Mouse (Mus musculus) T-helper 2 cell (primary cell): ENCODE data around the gene Gm26992.
"Not testable (repeated sequence)": the region's sequence is repeated elsewhere in the genome, so short reads cannot be mapped to it uniquely, and the experiment has no call there.

Experiments used
- in situ Hi-C: fragments of 300-600 bp; cut with MboI, MseI; formaldehyde crosslinking; loops from one replicate; pipeline ENCODE4 v1.15.1; 2025; ENCODE audit warnings: high pct_unique_total_duplicates

Gene Gm26992

DNA sequence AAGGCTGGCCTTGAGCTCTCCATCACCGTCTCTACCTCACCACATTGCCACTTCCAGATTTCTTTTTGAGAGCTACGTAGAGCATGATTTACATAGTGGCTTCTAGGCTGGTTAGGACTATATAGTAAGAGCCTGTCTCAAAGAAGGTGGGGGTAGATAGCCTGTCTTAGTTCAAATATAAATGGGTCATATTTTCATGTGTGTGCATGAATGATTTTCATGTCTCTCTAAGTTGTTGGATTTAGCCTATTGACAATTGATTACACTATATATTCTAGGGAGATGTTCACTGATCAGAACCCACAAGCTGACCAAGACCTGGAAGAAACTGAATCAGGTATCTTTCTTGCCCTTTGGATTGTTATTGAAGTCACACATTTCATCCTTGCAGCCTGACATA lies at the start of gene Gm26992:
Gm26992 (plus strand) TSS at position 301 of the 400 bp plus-strand sequence.
- in situ Hi-C loops, result no loop called here

DNA sequence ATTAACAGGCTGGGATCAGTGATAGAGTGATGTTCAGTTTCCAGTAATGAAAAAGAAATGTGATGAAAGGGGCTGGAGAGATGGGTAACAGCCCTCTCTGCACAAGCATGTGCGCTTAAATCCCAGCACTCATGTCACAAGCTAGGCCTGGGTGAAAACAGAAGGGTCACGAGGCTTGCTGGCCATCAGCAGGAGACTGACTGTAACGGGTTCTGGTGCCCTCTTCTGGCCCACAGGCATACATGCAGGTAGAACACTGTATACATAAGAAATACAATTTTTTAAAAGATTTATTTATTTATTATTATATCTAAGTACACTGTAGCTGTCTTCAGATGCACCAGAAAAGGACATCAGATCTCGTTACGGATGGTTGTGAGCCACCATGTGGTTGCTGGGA lies 47.6 kb upstream of the Gm26992 start:
- in situ Hi-C loops, result loop anchor here (5.0 kb wide), 1 partner anchor 82 kb away; no protein-coding TSS in a partner anchor

DNA sequence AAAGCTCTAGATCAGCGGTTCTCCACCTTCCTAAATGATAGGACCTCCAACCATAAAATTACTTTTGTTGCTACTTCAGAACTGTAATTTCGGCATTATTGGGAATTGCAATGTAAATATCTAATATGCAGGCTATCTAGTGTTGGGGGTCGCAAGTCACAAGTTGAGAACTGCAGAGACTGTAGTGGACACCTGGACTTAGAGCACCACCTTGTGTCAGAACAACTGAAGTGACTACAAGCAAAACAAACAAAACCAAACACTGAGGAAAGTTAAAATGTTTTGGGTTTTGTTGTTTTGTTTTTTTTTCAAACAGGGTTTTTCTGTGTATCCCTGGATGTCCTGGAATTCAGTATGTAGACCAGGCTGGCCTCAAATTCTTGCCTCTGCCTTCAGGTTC lies 37.3 kb upstream of the Gm26992 start:
- in situ Hi-C loops, result loop anchor here (10.0 kb wide), 1 partner anchor 1050 kb away; no protein-coding TSS in a partner anchor

DNA sequence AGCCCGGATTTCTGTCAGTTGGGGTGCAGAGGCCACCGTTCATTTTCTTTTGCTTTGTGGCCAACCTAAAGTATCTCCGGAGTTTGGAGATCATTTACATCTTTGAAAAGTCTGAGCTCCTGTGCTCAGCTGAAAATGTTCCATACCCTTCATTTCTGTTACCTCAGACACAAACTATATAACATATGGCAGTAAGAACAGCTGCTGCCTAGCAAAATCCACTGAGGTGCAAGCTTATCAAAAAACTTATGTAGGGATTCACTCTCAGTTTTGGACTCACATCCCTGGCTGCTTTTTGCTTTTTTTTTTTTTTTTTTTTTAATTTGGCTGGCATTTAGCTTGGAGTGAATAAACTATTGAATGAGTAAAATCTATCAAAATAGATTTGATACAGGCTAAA lies 33.7 kb upstream of the Gm26992 start:
- in situ Hi-C loops, result loop anchor here (10.0 kb wide), 1 partner anchor 1053 kb away; no protein-coding TSS in a partner anchor

DNA sequence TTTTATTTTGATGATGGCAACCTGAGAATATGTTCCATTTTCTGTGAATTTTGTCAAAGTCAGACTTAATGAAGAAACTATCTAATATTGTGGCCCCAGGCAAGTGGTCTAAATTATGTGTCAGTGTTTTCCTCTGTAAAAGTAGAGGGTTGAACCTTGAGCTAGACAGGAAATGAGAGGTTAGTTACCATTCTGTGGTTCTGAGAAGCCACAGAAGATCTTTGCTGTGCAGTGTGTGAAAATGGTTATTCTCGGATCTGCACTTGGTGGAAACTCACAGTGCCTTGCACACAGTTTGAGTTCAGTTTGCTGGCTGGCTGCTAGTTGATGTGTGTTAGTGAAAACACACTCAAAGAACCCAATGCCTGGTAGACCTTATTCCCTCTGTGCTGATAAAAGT lies 28.0 kb upstream of the Gm26992 start:
- in situ Hi-C loops, result no loop called here

DNA sequence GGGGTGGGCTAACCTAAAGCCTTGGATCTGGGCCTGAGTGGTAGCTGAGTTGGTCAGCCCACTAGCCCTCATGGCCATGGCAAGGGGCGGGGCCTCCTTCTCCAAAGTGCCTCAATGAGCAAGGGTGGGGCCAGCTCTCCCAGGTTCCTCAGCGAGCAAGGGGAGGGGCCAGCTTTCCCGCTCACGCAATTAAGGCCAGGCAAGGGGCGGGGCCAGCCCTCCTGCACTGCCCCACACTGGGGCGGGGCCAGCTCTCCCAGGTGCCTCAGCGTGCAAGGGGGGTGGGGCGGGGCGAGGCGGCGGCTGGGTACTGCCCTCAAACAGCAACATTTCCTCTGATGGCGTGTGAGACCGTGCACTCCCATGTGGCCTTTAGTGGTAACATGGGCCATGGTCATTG lies 16.8 kb upstream of the Gm26992 start:
- in situ Hi-C loops, result no loop called here

DNA sequence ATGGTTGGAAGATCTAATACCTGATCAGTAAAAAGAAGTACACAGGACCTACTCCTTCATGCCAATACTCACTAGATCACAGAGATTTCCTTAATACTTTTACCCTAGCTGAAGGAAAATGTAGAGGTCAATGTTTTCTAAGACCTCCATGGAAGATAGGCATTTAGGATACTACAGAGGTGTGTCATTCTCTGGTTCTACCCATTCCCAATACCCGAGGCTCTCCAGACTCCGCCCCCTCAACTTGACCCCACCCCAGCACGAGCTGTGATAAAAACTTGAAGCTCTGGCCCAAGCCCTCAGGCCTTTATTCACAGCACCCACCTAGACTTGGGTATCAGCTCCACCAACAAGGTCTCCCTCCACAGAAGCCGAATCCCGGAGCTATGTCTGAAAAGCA lies 7.6 kb upstream of the Gm26992 start, which contains the start of gene Tsx:
Tsx (plus strand) TSS at position 301 of the 400 bp plus-strand sequence.
- in situ Hi-C loops, result no loop called here

DNA sequence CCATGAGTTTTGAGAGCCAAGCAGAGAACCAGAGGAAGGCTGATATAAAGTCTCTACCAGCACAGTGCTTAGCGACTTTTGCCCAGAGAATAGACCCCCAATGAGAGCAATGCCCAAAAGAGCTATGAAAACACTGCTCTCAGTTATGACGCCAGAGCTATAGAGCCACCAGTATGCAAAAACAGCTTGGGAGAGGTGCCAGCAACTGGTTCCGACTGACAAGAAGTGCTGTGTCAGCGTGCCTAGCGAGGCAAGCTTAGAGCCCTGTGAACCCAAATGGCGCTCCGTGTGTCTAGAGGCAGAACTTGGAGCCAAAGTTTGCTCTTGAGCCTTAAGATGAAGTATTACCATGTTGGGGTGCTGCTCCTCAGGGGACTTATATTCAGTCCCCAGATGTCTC lies 5.9 kb downstream of the Gm26992 start:
- in situ Hi-C loops, result no loop called here

DNA sequence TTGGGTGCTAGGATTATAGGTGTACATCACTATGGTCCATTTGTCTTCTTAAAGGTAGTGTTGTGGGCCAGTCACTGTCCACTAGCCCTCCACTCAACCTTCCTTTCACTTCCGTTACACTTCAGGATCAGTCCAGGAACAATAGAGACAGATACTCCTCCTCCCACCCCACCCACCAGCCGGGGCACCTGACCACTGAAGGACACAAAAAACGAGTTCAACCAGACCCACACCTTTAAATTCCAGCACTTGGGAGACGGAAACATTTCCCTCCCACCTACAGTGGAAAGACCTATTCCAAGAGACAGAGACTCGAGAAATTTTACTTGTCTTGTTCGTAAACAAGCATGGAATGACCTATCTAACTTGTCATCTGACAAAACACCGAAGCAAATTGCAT lies 10.5 kb downstream of the Gm26992 start:
- in situ Hi-C loops, result no loop called here

DNA sequence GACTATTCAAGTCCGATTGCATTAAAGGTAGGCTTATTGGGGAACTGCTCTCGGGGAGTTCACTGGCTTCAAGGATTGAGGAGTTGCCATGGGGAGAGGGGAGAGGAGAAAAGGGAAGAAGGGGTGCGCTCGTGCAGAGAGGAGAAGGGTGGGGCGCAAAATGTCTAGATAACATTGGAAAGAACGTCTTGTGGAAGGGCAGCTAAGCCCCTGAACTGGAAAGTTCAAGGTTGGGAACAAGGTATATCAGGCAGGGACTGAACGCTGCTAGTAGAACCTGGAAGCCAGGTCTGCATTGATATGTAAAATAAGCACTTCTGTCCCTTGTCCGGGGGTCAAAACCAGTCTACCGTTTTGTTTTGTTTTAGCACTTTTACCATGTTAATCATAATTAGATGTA lies 16.2 kb downstream of the Gm26992 start:
- in situ Hi-C loops, result loop anchor here (5.0 kb wide), 1 partner anchor 176 kb away; no protein-coding TSS in a partner anchor

DNA sequence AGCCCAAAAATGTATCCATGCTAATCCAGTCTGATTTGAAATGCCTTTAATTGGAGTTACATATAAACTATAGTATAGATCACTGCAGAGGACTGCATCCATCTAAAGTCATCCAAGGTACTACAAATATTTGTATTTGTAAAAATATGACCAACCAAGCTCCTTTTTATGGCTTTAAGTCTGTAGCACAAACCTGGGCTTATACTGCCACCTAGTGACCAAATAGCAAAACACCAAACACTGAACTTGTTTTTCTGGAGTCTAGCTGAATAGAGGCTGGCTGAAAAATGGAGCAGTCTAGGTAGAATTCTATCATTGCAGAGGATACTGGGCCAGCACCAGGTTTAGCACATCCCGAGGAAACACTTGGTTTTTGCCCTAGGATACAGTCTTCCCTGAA lies 19.0 kb downstream of the Gm26992 start:
- in situ Hi-C loops, result no loop called here

DNA sequence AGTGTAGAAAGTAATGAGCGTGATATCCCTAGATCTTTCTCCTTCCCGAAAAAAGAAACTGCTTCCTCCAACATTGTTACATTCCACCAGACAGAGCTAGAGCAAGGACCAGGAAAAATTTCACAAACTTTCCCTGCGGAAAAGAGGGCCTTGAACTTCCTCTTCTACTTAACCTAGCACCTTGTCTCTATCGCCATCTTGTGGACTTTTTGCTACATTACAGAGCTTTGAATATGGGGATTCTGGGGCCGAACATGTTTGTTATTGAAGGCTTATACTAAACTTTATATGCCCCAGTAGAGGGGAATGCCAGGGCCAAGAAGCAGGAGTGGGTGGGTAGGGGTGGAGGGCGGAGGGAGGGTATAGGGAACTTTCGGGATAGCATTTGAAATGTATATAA lies 21.9 kb downstream of the Gm26992 start:
- in situ Hi-C loops, result no loop called here

DNA sequence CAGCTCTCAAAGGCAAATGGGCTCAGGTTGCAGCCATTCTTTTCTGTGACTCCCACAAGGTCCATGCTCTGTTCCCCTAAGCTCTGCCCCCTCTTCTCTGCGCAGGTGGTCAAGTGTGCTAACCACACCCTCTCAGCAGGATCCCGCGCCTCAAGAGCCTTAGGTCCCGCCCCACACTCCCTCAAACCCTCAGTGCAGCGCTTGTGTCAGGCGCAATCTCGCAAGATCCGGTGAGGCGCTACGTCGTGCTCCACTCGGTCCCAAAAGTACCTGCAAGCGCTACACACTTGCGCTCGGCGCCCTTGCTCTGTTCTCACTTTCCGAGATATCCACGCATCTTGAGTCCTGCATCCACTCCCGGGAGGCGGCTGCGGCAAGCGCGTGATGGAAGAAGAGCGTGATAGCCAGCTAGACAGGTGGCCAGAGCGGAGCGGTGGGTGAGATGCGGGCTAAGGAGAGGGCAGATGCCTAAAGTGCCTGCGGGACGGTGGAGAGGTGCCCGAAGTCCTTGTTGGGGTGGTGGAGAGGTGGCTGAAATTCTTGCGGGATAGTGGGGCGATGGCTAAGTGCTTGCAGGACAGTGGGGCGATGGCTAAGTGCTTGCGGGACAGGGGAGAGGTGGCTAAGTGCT lies 25.8 kb downstream of the Gm26992 start:
- in situ Hi-C loops, result no loop called here

DNA sequence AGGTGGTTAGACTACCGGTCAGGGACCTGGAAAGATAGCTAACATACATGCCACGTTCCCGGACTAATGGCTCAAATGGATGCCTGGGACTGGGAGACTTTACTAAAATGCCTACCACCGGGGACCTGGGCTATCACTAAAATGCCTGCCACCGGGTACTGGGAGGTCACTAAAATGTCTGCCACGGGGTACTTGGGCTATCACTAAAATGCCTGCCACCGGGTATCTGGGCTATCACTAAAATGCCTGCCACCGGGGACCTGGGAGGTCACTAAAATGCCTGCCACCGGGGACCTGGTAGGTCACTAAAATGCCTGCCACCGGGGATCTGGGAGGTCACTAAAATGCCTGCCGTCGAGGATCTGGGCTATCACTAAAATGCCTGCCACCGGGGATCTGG lies 26.6 kb downstream of the Gm26992 start:
- in situ Hi-C loops, result not testable (repeated sequence)

DNA sequence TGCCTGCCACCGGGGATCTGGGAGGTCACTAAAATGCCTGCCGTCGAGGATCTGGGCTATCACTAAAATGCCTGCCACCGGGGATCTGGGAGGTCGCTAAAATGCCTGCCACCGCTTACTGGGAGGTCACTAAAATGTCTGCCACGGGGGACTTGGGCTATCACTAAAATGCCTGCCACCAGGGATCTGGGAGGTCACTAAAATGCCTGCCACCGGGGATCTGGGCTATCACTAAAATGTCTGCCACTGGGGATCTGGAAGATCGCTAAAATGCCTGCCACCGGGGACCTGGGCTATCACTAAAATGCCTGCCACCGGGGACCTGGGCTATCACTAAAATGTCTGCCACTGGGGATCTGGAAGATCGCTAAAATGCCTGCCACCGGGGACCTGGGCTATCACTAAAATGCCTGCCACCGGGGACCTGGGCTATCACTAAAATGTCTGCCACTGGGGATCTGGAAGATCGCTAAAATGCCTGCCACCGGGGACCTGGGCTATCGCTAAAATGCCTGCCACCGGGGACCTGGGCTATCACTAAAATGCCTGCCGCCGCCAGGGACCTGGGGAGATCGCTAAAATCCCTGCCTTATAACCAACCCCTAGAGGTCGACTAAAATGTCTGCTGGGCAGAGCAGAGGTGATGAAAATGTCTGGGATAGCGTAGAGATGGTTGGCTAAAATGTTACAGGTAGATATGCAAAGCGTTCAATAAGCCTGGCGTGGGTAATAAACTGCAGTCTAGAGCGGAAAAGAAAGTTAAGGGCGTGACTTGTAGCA lies 27.3 kb downstream of the Gm26992 start:
- in situ Hi-C loops, result not testable (repeated sequence)

DNA sequence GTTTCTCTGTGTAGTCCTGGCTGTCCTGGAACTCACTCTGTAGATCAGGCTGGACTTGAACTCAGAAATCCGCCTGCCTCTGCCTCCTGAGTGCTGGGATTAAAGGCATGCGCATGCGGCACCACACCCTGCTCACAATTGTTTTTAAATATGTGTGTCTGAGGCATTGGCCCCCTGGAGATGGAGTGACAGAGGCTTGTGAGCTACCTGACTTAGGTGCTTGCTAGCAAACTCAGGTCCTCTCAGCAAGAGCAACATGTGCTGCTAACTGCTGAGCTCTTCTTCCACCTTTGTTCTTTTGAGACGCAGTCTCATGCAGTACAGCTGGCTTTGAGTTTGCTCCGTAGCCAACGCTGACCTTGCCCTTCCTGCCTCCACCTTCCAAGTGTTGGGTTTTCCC lies 31.0 kb downstream of the Gm26992 start:
- in situ Hi-C loops, result no loop called here

DNA sequence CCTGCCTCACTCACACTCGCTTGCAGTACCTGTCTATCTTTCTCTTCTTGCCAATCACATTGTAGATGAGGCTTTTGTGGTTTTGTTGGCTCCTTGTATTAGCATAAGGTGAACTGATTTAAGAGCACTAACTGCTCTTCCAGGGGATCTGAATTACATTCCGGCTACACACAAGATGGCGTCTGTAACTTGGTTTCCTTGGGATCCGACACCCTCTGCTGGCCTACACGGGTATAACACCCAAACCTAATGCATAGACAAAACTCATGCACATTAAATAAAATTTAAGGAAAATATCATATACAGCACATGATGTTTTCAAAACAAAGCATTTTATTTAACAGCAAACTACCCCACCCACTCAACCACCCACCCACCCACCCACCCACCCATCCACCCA lies 38.2 kb downstream of the Gm26992 start:
- in situ Hi-C loops, result no loop called here

DNA sequence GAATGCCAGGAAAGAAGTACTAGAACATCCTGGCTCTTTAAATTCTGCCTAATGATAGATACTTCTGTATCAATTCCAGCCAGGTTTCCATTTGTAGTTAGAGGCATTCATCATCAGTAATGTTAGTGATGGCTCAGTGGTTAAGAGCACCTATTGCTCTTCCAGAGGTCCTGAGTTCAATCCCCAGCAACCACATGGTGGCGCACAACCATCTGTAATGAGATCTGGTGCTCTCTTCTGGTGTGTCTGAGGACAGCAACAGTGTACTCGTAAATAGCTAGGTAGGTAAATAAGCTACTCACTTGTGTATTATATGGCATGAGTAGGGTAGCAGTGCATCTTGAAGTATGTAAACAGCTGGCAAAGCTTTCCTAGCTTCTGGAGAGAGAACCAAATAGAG lies 47.2 kb downstream of the Gm26992 start:
- in situ Hi-C loops, result no loop called here

DNA sequence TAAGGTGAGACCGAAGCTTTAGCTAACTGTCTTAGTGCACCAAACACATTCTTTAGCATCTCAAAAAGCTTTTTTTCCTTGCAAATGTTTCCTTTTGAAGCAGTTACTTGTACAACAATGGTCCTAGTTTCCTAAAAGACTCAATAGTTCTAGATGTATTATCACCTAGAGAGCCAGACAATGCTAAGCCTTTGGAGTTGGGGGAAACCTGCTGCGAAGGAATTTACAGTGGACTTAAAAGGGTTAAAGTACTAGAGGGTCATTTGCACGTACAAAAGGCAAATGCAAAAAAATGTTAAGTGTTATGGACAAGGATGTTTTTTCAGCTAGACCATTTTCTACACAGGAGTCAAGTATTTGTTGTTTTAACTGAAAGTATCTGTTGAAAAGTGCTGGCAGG lies 50.5 kb downstream of the Gm26992 start:
- in situ Hi-C loops, result loop anchor here (10.0 kb wide), 2 partner anchors 462 to 852 kb away; no protein-coding TSS in a partner anchor

DNA sequence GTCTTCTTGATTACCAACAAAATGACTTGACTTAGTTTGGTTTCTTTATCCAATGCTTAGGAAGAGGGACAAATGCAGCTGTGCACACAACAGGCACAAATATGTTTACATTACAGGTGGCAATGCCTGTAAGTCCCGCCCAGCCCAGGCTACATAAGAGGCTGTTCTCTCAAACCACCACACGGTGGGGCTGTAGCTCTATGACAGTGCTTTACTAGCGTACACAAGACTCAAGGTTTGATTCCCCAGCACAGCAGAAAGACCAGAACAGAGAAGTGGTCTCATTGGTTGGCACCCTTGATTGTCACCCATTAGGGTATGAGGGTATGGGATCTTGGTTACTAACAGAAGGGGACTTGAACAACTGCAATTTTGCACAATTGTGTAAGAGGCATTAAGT lies 55.7 kb downstream of the Gm26992 start:
- in situ Hi-C loops, result loop anchor here (10.0 kb wide), 2 partner anchors 457 to 847 kb away; no protein-coding TSS in a partner anchor

DNA sequence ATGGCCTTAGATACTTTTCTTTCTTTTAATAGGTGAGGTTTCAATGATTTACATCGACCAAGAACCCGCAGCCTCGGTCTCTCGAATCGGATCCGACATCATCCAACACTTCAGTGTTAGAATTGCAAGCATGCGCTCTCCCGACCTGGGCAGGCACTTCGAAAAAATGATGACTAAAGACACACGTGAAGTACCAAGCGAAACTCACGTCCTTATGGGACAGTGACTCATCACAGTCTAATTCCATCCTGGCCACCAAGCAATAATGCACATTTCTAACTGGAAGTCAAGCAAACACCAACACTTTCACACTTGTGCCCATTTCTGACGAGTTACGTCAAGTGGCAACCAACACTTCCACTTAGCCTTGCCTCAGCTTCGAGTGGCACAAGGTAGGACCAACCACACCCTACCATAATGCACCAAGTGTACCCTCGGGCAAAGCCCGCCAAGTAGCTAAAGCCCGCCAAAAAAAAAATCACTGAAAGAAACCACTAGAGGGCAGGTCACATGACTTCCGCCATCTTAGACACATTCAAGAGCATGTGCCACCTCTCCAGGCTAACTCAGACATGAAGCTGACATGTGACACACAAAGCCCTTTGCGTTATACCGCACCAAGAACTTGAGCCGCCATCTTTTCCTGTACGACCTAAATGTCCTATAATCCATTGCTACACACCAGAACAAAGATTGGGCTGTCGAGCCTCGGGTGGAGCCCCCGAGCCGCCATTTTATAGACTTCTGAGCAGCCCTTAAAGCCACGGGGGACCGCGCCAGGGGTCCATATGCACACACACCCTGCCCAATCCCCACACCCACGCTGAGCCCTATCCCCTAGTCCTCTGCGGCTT lies 59.7 kb downstream of the Gm26992 start:
- in situ Hi-C loops, result loop anchor here (5.0 kb wide), 1 partner anchor 141 kb away; no protein-coding TSS in a partner anchor

DNA sequence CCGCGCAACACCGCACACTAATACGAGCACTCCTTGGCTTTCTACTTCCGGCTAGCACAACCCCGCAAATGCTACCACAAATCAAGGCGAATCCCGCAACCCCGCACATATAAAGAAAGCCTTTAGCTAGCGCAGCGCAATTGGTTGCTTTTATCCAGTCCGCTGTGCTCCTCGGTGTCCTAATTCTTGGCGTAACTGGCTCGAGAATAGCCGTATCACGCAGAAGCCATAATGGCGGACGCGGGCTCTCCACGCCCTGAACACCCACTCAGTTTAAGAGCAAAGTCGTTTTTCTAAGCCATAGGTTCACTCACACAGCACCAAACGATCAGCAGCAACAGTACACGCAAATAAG lies 60.3 kb downstream of the Gm26992 start:
- in situ Hi-C loops, result loop anchor here (5.0 kb wide), 1 partner anchor 140 kb away; no protein-coding TSS in a partner anchor
